Mouse (Mus musculus) cerebral cortex, adult 2 months (tissue): Measurements from ENCODE around the gene Rps27.

ENCODE experiments used
- WGBS: fragments of 180-500 bp; shearing (Covaris S2); methylation state at CpG from one replicate; pipeline ENCODE4 v1.1.7; 2018; 5-methylcytosine and 5-hydroxymethylcytosine counted together

Rps27 gene

DNA sequence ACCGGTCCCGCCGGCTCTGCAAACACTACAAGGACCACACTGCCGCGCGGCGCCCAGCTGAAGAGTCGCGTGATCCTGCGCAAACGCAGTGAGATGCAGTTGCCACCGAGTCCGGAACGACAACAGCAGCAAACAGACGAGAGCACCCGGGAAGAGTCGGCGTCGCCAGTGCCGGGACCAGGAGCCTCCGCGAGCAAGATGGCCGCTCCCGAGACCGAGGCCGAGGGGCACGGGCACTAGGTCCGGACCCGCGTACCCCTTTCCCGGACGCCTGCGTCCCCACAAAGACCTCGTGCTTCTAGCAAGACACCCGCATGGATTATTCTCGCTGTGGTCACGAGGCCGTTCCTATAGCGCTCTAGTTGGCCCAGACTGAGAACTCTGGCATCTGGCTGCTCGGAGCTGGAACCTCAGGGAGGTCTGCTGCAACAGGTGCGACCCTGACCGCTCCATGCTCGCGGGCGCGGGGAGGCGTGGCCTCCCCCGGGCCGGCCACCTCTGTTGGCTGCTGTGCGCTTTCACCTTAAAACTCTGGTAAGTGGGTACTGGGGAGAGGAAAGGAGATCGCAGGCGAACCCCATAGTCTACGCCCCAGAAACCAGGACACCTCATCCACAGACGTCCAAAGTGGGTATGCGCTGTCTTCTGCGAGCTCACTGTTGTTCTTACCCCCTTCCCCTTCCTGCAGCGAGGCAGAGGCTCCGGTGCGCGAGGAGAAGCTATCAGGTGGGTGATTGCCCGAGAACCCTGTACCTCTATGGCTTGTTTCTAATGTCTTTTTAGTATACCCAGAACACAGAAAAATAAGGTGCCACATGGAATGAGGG lies 18.3 kb upstream of the Rps27 start, which contains the start of gene Jtb:
Gene Jtb (plus strand): TSS at position 91 of the 827 bp plus-strand sequence.
- under 1% methylated on average over 61 of the region's 61 CpGs for WGBS

DNA sequence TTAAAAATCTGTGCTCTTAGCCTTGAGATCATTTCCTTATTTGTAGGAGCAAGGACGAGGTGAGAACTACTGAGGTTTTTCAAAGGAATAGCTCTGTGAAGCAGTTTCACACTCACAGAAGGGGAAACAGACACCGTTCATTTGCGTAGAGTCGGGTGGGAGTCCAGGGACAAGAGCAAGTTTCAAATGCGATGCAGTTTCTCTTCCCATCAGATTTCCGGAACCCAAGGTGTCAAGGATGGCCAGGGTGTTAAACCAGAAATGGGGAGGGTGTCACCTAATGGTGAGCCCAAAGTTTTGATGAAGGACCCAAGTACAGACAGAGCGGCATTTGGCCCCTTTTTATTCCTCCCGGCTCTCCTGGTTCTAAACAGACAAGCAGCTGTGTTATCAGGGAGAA lies 17.6 kb upstream of the Rps27 start:
- 7% methylated on average over 8 of the region's 8 CpGs for WGBS

DNA sequence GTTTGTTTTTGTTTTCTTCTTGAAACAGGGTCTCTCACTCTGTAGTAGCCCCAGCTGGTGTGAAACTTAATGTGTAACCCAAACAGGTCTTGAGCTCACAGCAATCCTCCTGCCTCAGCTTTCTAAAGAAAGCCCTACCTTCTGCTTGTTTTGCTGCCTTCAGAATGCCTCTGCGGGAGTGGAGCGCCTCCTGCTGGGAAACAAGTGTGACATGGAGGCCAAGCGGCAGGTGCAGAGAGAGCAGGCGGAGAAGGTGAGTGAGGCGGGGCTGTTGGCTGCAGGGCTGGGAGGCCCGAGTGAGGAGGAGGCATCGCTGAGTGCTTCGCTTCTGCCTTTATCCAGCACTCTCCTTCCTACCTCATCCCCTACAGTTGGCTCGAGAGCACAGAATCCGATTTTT lies 10.9 kb upstream of the Rps27 start:
- WGBS, result 86% methylated on average over 10 of the region's 10 CpGs

DNA sequence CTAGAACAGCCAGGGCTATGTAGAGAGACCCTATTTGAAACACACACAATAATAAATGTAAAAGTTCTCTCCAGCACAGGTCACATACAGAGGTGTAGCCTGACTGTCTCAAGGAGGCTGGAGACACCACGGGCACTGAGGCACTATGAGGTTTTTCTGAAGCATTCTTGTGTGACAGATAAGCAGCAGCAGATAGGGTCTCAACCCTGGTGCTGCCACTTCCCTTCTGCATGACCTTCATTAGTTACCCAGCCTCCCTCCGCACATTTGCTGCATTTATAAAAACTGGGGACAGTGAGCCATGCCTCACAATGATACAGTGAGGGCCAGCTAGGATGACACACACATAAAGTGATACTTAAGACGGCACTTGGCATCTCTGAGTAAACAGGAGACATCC lies 9.5 kb upstream of the Rps27 start:
- WGBS, result 79% methylated on average over 3 of the region's 3 CpGs

DNA sequence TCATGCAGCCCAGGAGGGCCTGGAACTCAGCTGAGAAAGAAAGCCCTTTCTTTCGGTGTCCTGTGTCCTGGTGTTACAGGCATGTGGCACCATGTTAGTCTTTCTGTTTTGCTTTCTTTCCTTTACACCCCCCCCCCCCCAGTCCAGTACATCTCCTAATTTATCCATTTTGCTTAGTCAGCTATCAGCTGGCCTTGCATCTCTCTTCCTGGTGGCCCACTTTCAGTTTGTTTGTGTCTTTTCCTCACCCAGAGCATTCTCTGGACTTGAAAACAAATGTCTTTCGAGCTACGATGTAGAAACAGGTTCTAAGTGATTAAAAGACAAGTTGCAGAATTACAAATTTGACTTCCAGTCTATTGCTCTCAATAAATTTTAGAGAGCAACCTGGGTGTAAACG lies 9.0 kb upstream of the Rps27 start:
- 80% methylated on average over 4 of the region's 4 CpGs for WGBS

GRCm38 (mm10) chr3:90221123-90221522 lies 7.7 kb upstream of the Rps27 start:
- WGBS, result 25% methylated on average over 5 of the region's 5 CpGs

DNA sequence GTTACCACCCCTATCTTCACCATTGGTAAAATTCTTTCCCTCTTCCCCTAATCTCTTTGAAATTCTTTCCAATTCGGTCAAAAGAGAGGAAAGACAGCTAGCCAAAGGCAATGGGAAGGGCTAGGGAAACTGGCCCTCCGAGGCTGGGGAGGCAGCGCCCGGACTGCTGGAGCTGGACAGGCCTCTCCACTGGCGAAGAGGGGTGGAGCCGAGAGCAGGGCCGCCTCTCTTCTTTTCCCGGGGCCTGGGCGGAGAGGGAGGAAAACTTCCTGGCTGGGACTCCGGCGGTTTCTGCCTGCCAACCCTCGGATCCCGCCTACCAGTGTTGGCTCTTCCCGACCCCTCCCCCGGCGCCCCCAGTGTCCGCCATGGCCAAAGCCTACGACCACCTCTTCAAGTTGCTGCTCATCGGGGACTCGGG lies 7.1 kb upstream of the Rps27 start:
- 2% methylated on average over 20 of the region's 20 CpGs for WGBS

GRCm38 (mm10) chr3:90220088-90220487 lies 6.6 kb upstream of the Rps27 start:
- WGBS, result 8% methylated on average over 6 of the region's 6 CpGs

- 46% methylated on average over 1 of the region's 1 CpGs for WGBS
Observed at GRCm38 (mm10) chr3:90215825-90216380, 2.5 kb upstream of the Rps27 start.

GRCm38 (mm10) chr3:90213956-90214684 lies 669 bp upstream of the Rps27 start:
- 10% methylated on average over 12 of the region's 12 CpGs for WGBS

DNA sequence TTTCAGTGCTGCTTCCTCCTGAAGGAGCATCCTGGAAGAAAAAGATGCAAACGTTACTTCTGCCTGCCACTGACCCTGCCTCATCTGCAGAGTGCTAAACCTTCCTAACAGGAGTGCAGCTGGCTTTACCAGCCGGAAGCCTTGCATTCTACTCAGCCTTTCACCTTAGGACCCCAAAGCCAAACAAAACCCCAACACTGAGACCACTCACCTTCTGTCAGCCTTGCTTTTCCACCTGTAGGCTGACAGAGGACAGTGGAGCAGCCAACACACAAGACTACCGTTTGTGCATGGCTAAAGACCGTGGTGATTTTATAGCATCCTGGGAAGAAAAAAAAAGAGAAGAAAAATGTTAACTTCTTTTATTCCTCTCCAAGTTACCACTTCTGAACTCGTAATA lies 728 bp downstream of the Rps27 start:
- WGBS, result 7% methylated on average over 5 of the region's 5 CpGs

DNA sequence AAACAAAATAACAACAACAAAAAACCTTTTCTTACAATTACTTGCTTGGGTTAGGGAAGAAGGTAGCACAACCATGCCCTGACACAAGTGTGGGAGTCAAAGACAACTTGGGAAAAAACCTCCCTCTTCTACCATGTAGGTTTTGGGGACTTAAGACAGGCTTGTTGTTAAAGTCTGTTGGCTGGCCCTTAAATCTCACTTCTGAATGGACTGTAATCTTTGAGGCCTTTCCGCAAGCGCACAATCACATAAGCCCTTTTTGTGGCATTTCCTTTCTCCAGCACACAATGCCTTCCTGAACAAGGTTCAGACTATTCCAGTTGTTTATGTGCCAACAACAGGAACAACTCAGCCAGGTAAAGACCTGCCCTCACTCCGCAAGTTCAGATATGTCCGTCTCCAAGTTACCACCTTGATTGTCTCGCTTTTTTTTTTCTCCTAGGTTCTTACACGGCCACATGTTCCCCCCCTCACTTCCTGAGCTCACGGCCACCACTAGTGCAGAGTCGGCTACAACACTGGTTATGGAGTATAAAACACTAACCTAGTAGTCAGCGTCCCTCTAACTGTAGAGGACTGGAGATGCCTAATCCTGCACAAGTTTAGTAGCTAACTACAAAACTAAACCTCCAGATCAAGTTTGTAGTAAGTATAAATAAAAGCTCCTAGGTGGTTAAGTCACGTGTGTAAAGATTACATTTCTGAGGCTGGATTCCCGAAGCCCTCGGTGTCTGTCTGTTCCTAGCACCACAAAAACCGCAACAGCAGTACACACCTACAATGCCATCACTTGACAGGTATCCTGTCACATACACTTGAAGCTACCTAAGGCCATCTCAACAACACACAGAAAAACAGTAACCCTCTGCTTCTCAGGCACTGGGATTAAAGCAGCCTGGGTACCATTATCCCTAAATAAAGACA lies 1.7 kb downstream of the Rps27 start:
- WGBS, result 68% methylated on average over 13 of the region's 13 CpGs

DNA sequence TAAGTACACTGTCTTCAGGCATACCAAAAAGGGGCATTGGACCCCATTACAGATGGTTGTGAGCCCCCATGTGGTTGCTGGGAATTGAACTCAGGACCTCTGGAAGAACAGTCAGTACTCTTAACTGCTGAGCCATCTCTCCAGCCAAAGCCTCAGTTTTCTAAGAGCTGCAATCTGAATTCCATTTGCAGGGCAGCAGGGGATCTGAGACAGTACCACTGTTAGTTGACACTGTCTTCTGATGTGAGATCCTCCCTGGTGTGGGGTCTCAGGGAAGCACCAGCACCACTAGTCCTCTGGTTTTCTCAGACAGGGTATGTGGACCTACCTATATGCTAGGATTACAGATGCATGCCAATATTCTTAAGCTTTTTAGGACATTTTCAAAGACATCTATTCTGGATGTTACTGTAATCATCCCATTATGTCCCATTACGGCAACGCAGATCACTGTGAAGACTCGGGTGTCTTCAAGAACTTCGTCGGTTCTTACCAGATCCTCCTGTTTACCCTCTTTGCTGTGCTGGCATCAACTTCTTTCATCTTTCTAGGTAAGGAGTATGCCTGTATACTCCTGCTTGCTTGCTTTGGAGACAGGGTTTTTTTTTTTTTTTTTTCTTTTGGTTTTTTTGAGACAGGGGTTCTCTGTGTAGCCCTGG lies 3.4 kb downstream of the Rps27 start:
- 85% methylated on average over 5 of the region's 5 CpGs for WGBS

GRCm38 (mm10) chr3:90208662-90209061 lies 4.8 kb downstream of the Rps27 start:
- WGBS, result 87% methylated on average over 2 of the region's 2 CpGs

DNA sequence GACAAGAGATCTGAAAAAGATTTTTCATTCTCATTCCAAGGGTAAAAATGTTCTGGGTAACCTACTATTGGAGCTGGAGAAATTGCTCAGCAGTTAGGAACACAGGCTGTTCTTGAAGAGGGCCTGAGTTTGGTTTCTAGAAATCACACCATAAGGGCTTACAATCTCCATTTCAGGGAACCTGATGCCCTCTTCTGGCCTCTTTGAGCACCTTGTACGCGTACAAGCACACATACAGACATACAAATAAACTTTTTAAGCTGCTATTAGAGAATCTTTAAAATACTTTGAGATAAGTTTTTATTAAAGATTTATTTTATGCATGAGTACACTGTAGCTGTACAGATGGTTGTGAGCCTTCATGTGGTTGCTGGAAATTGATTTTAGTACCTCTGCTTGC lies 8.9 kb downstream of the Rps27 start:
- WGBS, result 97% methylated on average over 2 of the region's 2 CpGs

GRCm38 (mm10) chr3:90203619-90204018 lies 9.8 kb downstream of the Rps27 start:
- WGBS, result 75% methylated on average over 5 of the region's 5 CpGs

GRCm38 (mm10) chr3:90202884-90203283 lies 10.6 kb downstream of the Rps27 start:
- 42% methylated on average over 1 of the region's 1 CpGs for WGBS

DNA sequence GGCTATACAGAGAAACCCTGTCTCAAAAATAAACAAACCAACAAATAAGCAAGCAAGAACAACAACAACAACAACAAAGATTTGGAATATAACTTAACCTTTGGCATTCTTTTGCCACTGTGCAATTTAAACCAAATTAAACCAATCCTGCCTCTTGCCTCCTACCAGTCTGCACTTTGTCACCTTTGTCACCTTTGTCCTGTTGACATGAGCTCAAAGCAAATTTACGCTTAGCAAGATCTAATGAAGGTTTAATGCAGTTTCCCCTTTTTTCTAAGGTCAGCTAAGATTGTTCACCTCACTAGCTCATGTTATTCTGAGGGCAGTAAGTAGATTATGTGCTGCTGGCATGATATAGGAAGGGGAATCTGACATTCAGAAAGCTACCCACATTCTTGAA lies 15.9 kb downstream of the Rps27 start:
- WGBS, result 95% methylated on average over 1 of the region's 1 CpGs

DNA sequence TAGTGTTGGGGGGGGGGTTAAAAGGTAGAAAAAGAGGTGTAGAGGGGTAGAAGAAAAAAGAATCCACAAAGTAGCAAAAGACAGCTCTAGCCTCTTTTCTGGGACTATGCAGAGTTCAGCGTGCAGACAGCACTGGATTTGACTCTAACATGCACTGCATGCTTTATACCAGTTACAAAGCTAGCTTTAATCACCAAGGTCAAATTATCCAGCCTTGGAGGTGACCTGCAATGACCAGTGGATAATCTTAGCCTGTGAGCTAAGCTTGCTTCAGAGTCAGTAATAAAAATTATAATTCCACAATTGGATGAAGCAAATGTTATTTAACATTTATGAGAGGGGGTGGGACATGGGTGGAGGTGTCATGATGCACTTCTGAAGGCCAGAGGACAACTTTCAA lies 17.8 kb downstream of the Rps27 start:
- WGBS, result 75% methylated on average over 1 of the region's 1 CpGs

DNA sequence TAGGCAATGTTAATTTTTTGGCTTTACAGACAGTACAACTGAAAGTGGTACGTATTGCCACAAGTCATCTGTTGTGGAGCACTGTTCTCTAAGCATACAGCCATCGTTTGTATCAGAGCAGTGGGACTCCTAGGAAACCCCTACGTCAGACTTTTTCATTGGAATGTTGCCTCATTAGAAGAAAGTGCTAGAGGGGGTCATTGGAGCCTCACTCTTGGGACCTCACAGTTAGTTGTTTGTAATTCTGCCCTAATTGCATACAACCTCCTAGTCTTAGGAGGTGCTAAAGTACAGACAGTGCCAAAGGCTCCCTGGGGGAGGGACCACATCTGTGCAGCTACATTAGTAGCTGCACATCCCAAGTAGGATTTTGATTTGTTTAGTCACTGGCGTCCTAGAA lies 18.7 kb downstream of the Rps27 start:
- 36% methylated on average over 4 of the region's 4 CpGs for WGBS

GRCm38 (mm10) chr3:90190859-90191510 lies 22.5 kb downstream of the Rps27 start:
- WGBS, result 82% methylated on average over 11 of the region's 11 CpGs
